Mouse (Mus musculus): ENCODE results near the gene Atg5.
A peak's percentile ranks its signal among the peaks of the same experiment; 100 is the strongest.

The Atg5 gene

DNA sequence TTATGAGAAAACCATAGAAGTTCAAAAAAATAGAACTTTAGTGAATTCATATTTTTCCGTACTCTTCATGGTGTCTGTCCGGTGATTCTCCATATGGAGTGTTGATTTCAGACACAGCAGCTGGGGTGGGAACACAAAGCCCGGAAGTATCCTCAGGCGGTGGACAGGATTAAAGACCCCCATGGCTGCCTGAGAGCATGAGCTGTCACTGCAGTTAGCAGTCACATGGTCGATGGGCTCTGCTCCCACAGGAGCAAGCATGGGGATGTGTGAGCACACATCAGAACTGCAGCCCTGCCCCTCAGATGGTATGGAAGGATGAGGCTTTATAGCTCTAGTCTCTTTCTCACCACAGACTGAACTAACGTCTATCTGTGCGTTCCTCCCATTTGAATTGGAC lies 87.1 kb downstream of the Atg5 start:
- no peak for DNase-seq

GRCm38 (mm10) chr10:44356625-44357024 lies 88.5 kb downstream of the Atg5 start:
- DNase-seq = no peak

DNA sequence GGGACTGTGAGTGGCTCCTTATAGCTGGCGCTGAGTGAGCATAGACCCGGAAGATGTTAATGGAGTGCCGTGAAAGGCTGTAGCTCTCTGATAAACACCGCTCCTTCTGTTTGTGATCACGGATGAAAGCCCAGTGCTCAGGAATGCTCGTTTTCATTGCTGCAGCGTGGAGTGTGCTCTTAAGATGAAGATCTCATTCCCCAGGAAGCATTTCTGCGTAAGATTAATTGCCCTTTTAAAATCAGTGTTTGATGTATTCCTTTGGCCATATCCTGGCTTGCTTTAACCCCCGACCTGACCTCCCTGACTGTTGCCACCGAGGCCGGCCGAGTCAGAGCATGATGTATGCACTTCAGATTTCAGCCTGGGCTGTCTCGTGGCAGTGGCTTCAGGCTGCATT lies 89.2 kb downstream of the Atg5 start:
- DNase-seq = no peak

- no peak for DNase-seq
Measured at GRCm38 (mm10) chr10:44358816-44359215, 90.7 kb downstream of the Atg5 start.

- no peak for DNase-seq
Measured at GRCm38 (mm10) chr10:44360632-44361031, 92.5 kb downstream of the Atg5 start.

DNA sequence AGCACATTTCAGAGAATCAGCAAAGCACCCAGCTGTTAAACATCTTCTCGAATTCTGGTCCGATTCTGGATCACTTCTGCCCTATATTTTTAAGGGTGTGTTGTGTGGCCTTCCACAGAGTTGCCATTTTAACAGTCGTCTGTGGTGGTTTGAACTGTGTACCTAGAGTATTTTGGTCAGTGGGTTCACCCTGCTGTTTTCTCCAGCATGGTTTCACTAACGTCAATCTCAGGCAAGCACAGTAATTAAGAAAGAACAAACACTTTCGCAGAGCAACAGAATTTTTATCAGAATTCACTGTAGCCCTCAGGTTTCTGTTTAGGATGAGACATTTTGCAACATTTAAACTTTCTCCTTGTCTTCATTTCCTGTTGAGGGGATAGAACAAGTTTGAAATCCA lies 94.3 kb downstream of the Atg5 start:
- DNase-seq = no peak

- peak; percentile 50 for DNase-seq
Measured at GRCm38 (mm10) chr10:44362846-44363245, 94.7 kb downstream of the Atg5 start.

- no peak for DNase-seq
Measured at GRCm38 (mm10) chr10:44366186-44366585, 98.0 kb downstream of the Atg5 start.

DNA sequence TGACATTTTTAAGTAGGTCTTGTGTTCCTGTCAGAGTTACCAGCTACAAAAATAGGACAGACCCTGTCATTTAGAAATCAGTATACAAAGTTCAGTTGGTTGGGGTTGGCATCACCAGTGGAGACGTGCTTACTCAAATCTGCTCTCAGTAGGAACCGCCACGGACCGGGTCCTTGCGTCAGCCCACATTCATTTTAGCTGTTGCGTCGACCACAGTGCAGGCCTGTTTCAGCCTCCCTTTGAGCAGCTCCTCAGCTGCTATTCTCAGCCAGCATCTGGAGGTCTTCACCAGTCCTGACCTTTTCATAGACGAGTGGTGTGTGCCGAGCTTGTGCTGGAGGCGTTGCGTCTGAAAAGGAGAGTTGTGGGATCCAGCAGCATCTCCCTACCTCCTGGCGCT lies 98.9 kb downstream of the Atg5 start:
- DNase-seq = no peak

- DNase-seq = no peak
Measured at GRCm38 (mm10) chr10:44368596-44368995, 100.4 kb downstream of the Atg5 start.

- no peak for DNase-seq
Measured at GRCm38 (mm10) chr10:44370666-44371065, 102.5 kb downstream of the Atg5 start.

GRCm38 (mm10) chr10:44372210-44372609 lies 104.1 kb downstream of the Atg5 start:
- DNase-seq = no peak

- no peak for DNase-seq
Measured at GRCm38 (mm10) chr10:44374678-44375077, 106.5 kb downstream of the Atg5 start.

GRCm38 (mm10) chr10:44375501-44375900 lies 107.3 kb downstream of the Atg5 start:
- no peak for DNase-seq

GRCm38 (mm10) chr10:44377821-44378220 lies 109.7 kb downstream of the Atg5 start:
- no peak for DNase-seq

GRCm38 (mm10) chr10:44378403-44378802 lies 110.2 kb downstream of the Atg5 start:
- no peak for DNase-seq

DNA sequence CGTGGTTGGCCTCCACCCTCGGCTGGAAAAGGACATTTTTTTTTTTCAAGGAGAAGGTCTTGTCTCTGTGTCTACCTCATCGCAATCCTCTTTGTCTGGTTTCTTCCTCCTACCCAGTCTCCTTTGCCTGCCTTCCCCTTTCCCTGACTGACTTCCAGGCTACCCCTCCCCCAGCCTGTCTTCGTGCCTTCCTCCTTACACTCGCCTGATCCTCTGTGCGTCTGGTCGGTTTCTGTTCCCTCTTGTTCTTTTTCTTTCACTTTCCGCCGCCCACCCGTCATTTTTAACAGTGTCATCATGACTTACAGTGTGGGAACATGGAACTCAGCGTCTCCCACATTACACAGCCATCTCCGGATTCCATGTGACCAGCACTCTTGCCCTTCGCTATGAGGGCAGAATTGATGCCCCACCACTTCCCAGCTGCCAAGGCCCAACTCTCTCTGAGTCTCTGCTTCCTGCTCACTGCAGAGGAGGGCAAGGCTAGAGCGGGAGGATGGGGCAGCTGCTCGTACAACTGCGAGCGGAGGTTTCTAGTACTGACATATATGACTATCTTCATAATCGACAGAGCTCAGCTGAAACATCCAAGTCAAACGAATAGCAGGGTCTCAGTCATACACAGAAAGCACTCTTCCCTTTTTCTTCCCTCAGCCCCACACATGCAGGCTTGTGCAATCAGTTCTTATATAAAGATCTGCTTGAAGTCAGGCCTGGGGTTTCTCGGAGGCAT lies 112.5 kb downstream of the Atg5 start:
- DNase-seq = no peak

GRCm38 (mm10) chr10:44381397-44381796 lies 113.2 kb downstream of the Atg5 start:
- peak; percentile 88 for DNase-seq

DNA sequence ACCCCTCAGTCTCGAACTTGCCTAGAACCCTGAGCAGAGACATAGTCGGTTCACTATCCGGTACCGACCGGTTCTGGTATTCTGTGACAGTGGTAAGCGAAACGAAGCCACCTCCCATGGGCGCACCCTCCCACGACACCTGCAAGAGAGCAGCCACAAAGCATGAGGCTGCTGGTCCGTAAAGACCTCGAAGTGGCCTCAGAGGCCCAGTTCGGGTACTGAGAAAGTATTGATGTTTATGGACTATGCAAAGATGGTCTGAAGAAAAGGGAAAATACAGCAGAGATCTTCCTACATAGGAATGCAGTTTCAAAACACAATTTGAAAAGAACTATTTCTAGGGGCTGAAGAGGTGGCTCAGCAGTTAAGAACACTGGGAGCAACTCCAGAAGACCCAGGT lies 113.8 kb downstream of the Atg5 start:
- DNase-seq = no peak

GRCm38 (mm10) chr10:44383213-44383612 lies 115.1 kb downstream of the Atg5 start:
- DNase-seq = no peak

GRCm38 (mm10) chr10:44385227-44385626 lies 117.1 kb downstream of the Atg5 start:
- DNase-seq = no peak

DNA sequence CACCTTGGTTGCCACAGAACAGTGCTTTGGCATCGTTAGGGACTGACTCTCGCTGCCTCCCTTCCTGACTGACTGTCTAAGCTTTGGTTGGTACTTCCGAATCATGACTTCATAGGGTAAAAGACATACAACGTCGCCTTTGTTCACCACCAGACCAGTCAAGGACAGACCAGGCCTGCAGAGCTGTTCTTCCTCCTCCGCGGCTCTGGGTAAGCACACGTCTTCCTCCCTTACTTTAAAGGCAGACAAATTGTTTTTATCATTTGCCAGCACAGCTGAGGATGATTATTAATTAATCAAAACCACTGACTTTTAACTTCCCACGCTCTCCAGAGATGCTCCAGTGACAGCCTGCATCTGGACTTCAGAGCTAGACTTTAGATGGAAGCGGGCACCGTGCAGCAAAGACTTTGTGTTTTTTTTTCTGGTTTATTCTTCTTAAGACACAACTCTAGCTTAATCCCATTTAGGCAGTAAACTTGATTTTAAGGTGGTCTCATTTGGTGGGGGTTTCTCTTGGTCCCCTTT lies 120.6 kb downstream of the Atg5 start:
- DNase-seq = no peak

DNA sequence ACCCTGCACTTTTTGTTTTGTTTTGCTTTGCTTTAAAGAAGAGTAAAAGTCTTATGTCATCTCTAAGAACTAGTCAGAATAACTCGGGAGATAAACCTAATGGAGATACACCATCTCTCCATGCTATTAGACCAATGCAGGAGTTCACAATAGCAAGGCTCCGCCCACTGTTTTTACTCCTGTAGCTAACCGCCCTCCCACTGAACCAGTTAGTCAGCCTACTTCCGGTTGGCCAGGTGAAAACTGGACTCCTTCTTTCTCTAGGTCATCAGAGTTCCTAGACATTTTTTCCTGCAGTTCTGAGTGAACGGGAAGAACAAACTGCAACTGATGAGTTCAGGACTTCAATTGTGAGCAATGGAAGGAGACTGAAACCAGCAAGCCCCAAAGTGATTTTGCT lies 122.1 kb downstream of the Atg5 start:
- no peak for DNase-seq

DNA sequence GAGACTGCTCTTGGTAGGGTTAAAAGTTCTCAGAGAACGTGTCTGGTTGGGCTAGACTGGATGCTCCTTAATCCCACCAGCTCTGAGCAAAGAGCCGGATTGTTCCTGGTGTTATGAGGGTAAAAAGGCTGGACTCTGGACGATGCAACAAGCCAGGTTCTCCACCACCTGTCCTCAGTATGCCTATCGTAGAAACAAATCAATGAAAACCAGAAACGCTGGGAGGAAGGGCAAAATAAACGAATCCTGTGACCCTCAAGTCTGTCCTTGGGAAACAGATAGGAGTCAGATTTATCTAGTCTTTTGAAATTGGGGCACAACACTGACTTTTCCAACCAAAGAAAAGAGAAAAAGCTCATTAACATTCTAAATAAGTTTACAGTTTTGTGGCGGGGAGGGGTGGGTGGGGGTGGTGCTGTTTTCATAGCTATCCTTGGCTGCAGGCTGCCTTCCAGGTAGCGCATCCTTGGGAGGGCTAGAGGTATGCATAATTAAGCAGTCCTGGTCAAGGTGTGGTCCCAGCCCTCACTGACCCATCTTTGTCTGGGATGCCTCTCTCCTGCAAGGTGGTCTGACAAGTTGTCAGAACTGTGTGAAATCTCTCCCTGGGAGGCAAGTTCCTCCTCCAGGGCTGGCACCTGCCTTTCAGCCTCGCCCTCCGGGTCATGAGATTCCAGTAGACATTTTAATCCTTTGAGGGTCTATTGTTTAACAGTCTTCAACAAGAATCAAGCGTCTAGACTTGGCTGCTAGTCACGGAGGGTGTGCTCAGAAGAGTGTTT lies 123.5 kb downstream of the Atg5 start:
- DNase-seq = no peak

Measured in cerebellum, adult 9-11 months (tissue).